Mouse (Mus musculus) liver, adult 2 months (tissue): ENCODE results near the gene Clip2. TPM values are rescaled to one million over a fixed set of nuclear protein-coding genes. Genes with fewer than 3 reads are reported as not detected.

Experiments
- DNase-seq: peaks from one replicate; pipeline ENCODE4 v3.0.0-alpha.2; 2011; ENCODE audit warnings: low read depth, low spot score; ENCODE audit errors: extremely low read depth
- H3K27ac ChIP-seq: fragments of 200-500 bp; replicated peaks from 2 replicates; pipeline ENCODE4 v1.5.1; 2012; ENCODE audit warnings: low read depth, mild to moderate bottlenecking, control low read depth, inconsistent platforms, low read length; ENCODE audit not compliant: insufficient read depth
- H3K27me3 ChIP-seq: fragments of 200-500 bp; 2 replicates; pipeline ENCODE4 v1.6.1; 2012; ENCODE audit warnings: mild to moderate bottlenecking, moderate library complexity, low read length, inconsistent platforms; ENCODE audit not compliant: control insufficient read depth, insufficient read depth
- H3K36me3 ChIP-seq: fragments of 200-500 bp; 2 replicates; pipeline ENCODE4 v1.6.1; 2012; ENCODE audit warnings: low read length, inconsistent platforms; ENCODE audit not compliant: control insufficient read depth, insufficient read depth
- H3K4me1 ChIP-seq: fragments of 200-500 bp; 2 replicates; pipeline ENCODE4 v1.6.1; 2011; ENCODE audit warnings: low read length; ENCODE audit not compliant: control insufficient read depth, insufficient read depth
- H3K4me3 ChIP-seq: fragments of 200-500 bp; 2 replicates; pipeline ENCODE4 v1.5.1; 2011; ENCODE audit warnings: low read depth, mild to moderate bottlenecking, control low read depth, low read length, moderate library complexity; ENCODE audit not compliant: insufficient read depth
- H3K79me2 ChIP-seq: fragments of 200-500 bp; 2 replicates; pipeline ENCODE4 v1.6.1; 2012; ENCODE audit warnings: inconsistent platforms, mild to moderate bottlenecking, low read length, moderate library complexity; ENCODE audit not compliant: control insufficient read depth, insufficient read depth
- H3K9ac ChIP-seq: fragments of 200-500 bp; 2 replicates; pipeline ENCODE4 v1.6.1; 2012; ENCODE audit warnings: low read depth, mild to moderate bottlenecking, control low read depth, inconsistent platforms, low read length
- CTCF ChIP-seq: fragments of 200-500 bp; IDR thresholded peaks from 2 replicates; pipeline ENCODE4 v1.5.1; 2011; ENCODE audit warnings: low read depth, low read length, control low read depth
- POLR2A ChIP-seq: fragments of 200-500 bp; IDR thresholded peaks from 2 replicates; pipeline ENCODE4 v1.6.1; 2011; ENCODE audit warnings: low read length, control low read depth; ENCODE audit not compliant: insufficient read depth; ENCODE audit errors: extremely low read depth
- WGBS: fragments of 180-500 bp; shearing (Covaris S2); methylation state at CpG from one replicate; pipeline ENCODE4 v1.1.7; 2018; 5-methylcytosine and 5-hydroxymethylcytosine counted together
- polyA plus RNA-seq: library from polyadenylated mRNA; depleted of rRNA; stranded (reverse); fragments of >200 nt; gene quantifications from 2 replicates; pipeline ENCODE4 v1.2.3, GENCODE M21; 2012
- total RNA-seq: library from RNA; depleted of rRNA; stranded (reverse); fragments of >200 nt; gene quantifications from 2 replicates; pipeline ENCODE4 v1.2.3, GENCODE M21; 2014

Gene Clip2
- total and polyA plus RNA-seq, 2 experiments = 0.92 to 1.6 TPM

DNA sequence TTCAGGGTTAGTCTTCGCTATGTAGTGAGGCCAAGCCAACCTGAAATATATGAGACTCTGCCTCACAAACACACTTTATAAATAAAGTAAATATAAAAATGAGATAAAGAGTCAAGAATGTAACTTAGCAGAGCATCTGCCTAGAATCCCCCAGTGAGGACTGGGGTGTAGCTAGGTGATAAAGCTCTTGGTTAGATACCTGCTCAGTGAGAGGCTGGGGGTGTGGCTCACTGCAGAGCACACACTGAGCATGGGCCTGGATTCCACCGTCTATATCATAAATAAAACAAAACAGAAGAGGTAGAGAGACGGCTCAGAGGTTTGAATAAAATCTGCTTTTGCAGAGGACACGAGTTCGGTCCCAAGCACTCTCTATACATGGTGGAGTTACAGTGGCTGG lies 88.0 kb downstream of the Clip2 start:
- DNase-seq = no peak
- Histone ChIP-seq H3K27ac (no peak overlapping the region), H3K27me3 (no peaks in the 10 kb centered on the region), H3K4me3 (no peak overlapping the region), H3K79me2 (no peaks in the 10 kb centered on the region), H3K4me1 (no peaks in the 10 kb centered on the region), H3K9ac (no peak overlapping the region), H3K36me3 (no peaks in the 10 kb centered on the region)
- 94% methylated on average over 5 of the region's 5 CpGs for WGBS
- TF ChIP-seq POLR2A = no peak
- no peak for TF ChIP-seq CTCF

DNA sequence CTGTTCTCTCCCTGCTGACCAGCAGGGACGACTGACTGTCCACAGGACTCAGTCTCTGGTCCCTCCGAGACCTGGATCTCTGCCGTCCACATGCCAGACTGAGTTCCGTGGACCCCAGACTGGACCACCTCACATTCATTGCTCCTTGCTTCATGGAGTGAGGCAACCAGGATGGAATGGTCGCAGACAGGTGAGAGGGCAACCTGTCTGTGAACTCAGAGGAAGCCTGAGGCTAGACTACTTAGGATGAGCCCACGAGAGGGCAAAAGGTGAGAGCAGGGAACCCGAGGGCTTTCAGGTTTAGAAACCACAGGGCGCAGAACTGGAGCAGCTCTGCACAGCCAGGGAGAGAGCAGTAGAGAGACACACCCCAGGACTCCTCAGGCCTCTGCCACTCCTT lies 89.5 kb downstream of the Clip2 start:
- Histone ChIP-seq H3K4me3 (no peak overlapping the region), H3K36me3 (no peaks in the 10 kb centered on the region), H3K4me1 (no peaks in the 10 kb centered on the region), H3K27ac (no peak overlapping the region), H3K27me3 (no peaks in the 10 kb centered on the region), H3K9ac (no peak overlapping the region), H3K79me2 (no peaks in the 10 kb centered on the region)
- 85% methylated on average over 8 of the region's 8 CpGs for WGBS
- TF ChIP-seq POLR2A (no peak), CTCF (no peak)
- no peak for DNase-seq

DNA sequence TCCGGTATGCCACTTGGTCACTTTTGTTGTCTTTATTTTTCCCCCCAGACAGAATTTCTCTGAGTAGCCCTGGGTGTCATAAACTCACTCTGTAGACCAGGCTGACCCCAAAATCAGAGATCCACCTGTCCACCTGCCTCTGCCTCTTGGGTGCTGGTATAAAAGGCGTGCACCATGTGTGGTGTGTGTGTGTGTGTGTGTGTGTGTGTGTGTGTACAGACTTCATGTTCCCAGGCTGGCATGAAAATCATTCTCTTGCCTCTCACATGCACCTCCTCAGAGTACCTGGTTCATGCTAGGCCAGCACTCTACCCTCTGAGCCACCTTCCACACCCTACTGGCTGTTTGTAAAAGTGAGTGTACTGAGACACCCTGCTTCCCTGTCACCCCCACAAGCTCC lies 89.9 kb downstream of the Clip2 start:
- Histone ChIP-seq H3K27me3 (no peaks in the 10 kb centered on the region), H3K4me1 (no peaks in the 10 kb centered on the region), H3K79me2 (no peaks in the 10 kb centered on the region), H3K4me3 (no peak overlapping the region), H3K27ac (no peak overlapping the region), H3K36me3 (no peaks in the 10 kb centered on the region), H3K9ac (no peak overlapping the region)
- TF ChIP-seq CTCF = no peak
- TF ChIP-seq POLR2A = no peak
- DNase-seq = no peak
- WGBS = 96% methylated on average over 2 of the region's 2 CpGs

DNA sequence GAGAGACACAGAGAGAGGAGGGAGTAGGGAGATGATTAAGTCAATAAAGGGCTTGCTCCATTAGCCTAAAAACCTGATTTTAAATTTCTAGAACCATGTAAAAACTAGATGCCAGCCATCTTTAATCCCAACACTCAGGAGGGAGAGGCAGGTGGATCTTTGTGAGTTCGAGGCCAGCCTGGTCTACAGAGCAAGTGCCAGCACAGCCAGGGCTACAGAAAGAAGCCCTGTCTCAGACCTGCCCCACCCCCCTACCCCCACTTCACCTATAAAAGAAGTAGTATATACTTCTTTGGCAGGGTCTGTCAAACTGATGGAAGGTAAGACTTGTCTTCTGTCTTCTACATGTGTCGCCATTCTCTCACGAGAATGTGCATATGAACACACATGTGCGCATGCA lies 91.7 kb downstream of the Clip2 start:
- Histone ChIP-seq H3K27me3 (no peaks in the 10 kb centered on the region), H3K79me2 (peaks cover 4% of the 10 kb centered on the region; the same call in 1 of the 2 replicates), H3K27ac (no peak overlapping the region), H3K36me3 (no peaks in the 10 kb centered on the region), H3K9ac (no peak overlapping the region), H3K4me3 (no peak overlapping the region), H3K4me1 (no peaks in the 10 kb centered on the region)
- TF ChIP-seq CTCF (no peak), POLR2A (no peak)
- WGBS = 97% methylated on average over 4 of the region's 4 CpGs
- DNase-seq = no peak

- no peak overlapping the region for H3K27ac ChIP-seq
- no peak for DNase-seq
- no peak for TF ChIP-seq POLR2A
- TF ChIP-seq CTCF = no peak
- H3K4me3 ChIP-seq = no peak overlapping the region
- no peaks in the 10 kb centered on the region for H3K27me3 ChIP-seq
- no peak overlapping the region for H3K9ac ChIP-seq
- WGBS = 90% methylated on average over 7 of the region's 7 CpGs
- H3K4me1 ChIP-seq = peaks cover 4% of the 10 kb centered on the region; the same call in 1 of the 2 replicates
- peaks cover 17% of the 10 kb centered on the region; the same call in 1 of the 2 replicates for H3K79me2 ChIP-seq
- H3K36me3 ChIP-seq = no peaks in the 10 kb centered on the region
These were observed 93.1 kb downstream of the Clip2 start for GRCm38 (mm10) chr5:134459096-134459495.

DNA sequence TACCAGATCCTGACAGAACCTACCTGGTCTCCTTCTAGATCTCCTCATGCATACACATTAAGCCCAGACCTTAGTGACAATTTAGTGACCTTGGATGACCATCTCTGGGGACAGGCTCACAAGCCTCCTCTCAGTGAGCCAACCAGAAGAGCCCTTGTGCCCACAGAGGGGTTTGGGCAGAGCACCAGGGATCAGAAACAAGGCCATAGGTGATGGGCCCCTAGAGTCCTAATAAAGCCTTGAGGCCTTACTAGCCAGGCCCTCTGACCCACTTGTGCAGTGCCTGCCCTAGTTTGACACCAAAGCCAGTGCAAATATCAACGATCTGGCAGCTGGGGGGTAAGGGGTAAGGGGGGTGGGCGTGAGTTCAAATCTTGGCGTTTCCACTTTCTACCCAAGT lies 93.8 kb downstream of the Clip2 start:
- WGBS = 43% methylated on average over 3 of the region's 3 CpGs

More for the DNA sequence above, 93.8 kb downstream of the Clip2 start:
- Histone ChIP-seq H3K36me3 (no peaks in the 10 kb centered on the region), H3K4me1 (peaks cover 4% of the 10 kb centered on the region; the same call in 1 of the 2 replicates), H3K79me2 (peaks cover 19% of the 10 kb centered on the region; the same call in 1 of the 2 replicates), H3K27me3 (no peaks in the 10 kb centered on the region), H3K4me3 (no peak overlapping the region), H3K27ac (no peak overlapping the region), H3K9ac (no peak overlapping the region)
- TF ChIP-seq POLR2A = no peak
- TF ChIP-seq CTCF = no peak
- DNase-seq = no peak
